Mouse (Mus musculus) MEL (cell line): Measurements from ENCODE around the gene Lce1f. TPM values are rescaled to one million over a fixed set of nuclear protein-coding genes. Genes with fewer than 3 reads are reported as not detected.

Experiments used
- DNase-seq: peaks from one replicate; pipeline ENCODE4 v3.0.0; 2011; ENCODE audit warnings: low read depth, low spot score
- H3K27ac ChIP-seq: 2 replicates; pipeline ENCODE4 v1.5.1; 2012; ENCODE audit warnings: low read depth, mild to moderate bottlenecking, control low read depth, low read length, moderate library complexity; ENCODE audit not compliant: control insufficient read depth
- H3K27me3 ChIP-seq, 2 experiments: fragments of 150-350 bp in 1 of 2; sonication (generic) in 1 of 2; 2 replicates each; pipeline ENCODE4 v1.6.1; 2012; ENCODE audit warnings: low read length in 2 of 2, mild to moderate bottlenecking in 2 of 2, improper control_type of control experiment in 1 of 2, moderate library complexity in 1 of 2; ENCODE audit not compliant: insufficient read depth in 2 of 2, control insufficient read depth in 1 of 2
- H3K36me3 ChIP-seq, 2 experiments: 2 replicates each; pipeline ENCODE4 v1.6.1; 2012 to 2014; ENCODE audit warnings: low read length in 2 of 2, improper control_type of control experiment in 1 of 2, inconsistent platforms in 1 of 2, mild to moderate bottlenecking in 1 of 2; ENCODE audit not compliant: insufficient read depth in 2 of 2, control insufficient read depth in 1 of 2
- H3K4me1 ChIP-seq, 2 experiments: fragments of 150-350 bp in 1 of 2; sonication (generic) in 1 of 2; 2 replicates each; pipeline ENCODE4 v1.6.1; 2012; ENCODE audit warnings: low read length in 2 of 2, improper control_type of control experiment in 1 of 2, mild to moderate bottlenecking in 1 of 2; ENCODE audit not compliant: insufficient read depth in 2 of 2, control insufficient read depth in 1 of 2
- H3K4me3 ChIP-seq, 2 experiments: fragments of 150-350 bp in 1 of 2; sonication (generic) in 1 of 2; 2 replicates each; pipeline ENCODE4 v1.5.1; 2012; ENCODE audit warnings: low read depth in 2 of 2, low read length in 2 of 2, mild to moderate bottlenecking in 2 of 2, moderate library complexity in 2 of 2, control low read depth in 1 of 2, improper control_type of control experiment in 1 of 2; ENCODE audit not compliant: control insufficient read depth in 1 of 2, insufficient read depth in 1 of 2
- H3K79me2 ChIP-seq: 2 replicates; pipeline ENCODE4 v1.6.1; 2012; ENCODE audit warnings: mild to moderate bottlenecking, low read length, moderate library complexity; ENCODE audit not compliant: control insufficient read depth, poor library complexity, insufficient read depth
- H3K9ac ChIP-seq: 2 replicates; pipeline ENCODE4 v1.6.1; 2012; ENCODE audit warnings: low read depth, mild to moderate bottlenecking, control low read depth, low read length, moderate library complexity; ENCODE audit not compliant: control insufficient read depth, poor library complexity, severe bottlenecking
- H3K9me3 ChIP-seq: fragments of 150-350 bp; sonication (generic); replicated peaks from 2 replicates; pipeline ENCODE4 v1.6.1; 2012; ENCODE audit warnings: mild to moderate bottlenecking, low read length, improper control_type of control experiment, moderate library complexity; ENCODE audit not compliant: insufficient read depth
- CHD2 ChIP-seq: IDR thresholded peaks from 2 replicates; pipeline ENCODE4 v1.6.1; 2011; ENCODE audit warnings: low read length, improper control_type of control experiment
- CTCF ChIP-seq, 3 experiments: IDR thresholded peaks in 2 of 3; conservative IDR thresholded peaks in 1 of 3; 2 replicates each; pipeline ENCODE4 v1.5.1; 2011 to 2012; ENCODE audit warnings: low read length in 3 of 3, low read depth in 2 of 3, mild to moderate bottlenecking in 2 of 3, improper control_type of control experiment in 1 of 3, inconsistent platforms in 1 of 3, mixed read lengths in 1 of 3, moderate library complexity in 1 of 3; ENCODE audit not compliant: control insufficient read depth in 1 of 3, insufficient read depth in 1 of 3, poor library complexity in 1 of 3, severe bottlenecking in 1 of 3
- ETS1 ChIP-seq: IDR thresholded peaks from 2 replicates; pipeline ENCODE4 v1.6.1; 2012; ENCODE audit warnings: low read depth, mild to moderate bottlenecking, inconsistent platforms, low read length, improper control_type of control experiment, moderate library complexity
- GABPA ChIP-seq: IDR thresholded peaks from 2 replicates; pipeline ENCODE4 v1.6.1; 2012; ENCODE audit warnings: low read depth, mild to moderate bottlenecking, inconsistent platforms, low read length, improper control_type of control experiment, moderate library complexity
- HCFC1 ChIP-seq: IDR thresholded peaks from 2 replicates; pipeline ENCODE4 v1.6.1; 2012; ENCODE audit warnings: low read depth, mild to moderate bottlenecking, inconsistent platforms, low read length, improper control_type of control experiment, moderate library complexity
- MAX ChIP-seq: IDR thresholded peaks from 2 replicates; pipeline ENCODE4 v1.6.1; 2011; ENCODE audit warnings: low read length, improper control_type of control experiment
- MAZ ChIP-seq: IDR thresholded peaks from 2 replicates; pipeline ENCODE4 v1.6.1; 2012; ENCODE audit warnings: low read depth, mild to moderate bottlenecking, inconsistent platforms, low read length, improper control_type of control experiment
- POLR2A ChIP-seq, 2 experiments: IDR thresholded peaks; 2 replicates each; pipeline ENCODE4 v1.6.1; 2011 to 2012; ENCODE audit warnings: low read length in 2 of 2, mild to moderate bottlenecking in 2 of 2, control low read depth in 1 of 2, improper control_type of control experiment in 1 of 2, low read depth in 1 of 2, moderate library complexity in 1 of 2; ENCODE audit not compliant: control insufficient read depth in 1 of 2, insufficient read depth in 1 of 2, poor library complexity in 1 of 2
- POLR2AphosphoS5 ChIP-seq: IDR thresholded peaks from 2 replicates; pipeline ENCODE4 v1.6.1; 2012; ENCODE audit warnings: low read depth, borderline replicate concordance, mild to moderate bottlenecking, inconsistent platforms, low read length, moderate library complexity, mixed read lengths
- RAD21 ChIP-seq: IDR thresholded peaks from 2 replicates; pipeline ENCODE4 v1.6.1; 2011; ENCODE audit warnings: mild to moderate bottlenecking, low read depth, low read length, improper control_type of control experiment
- TBP ChIP-seq: IDR thresholded peaks from 2 replicates; pipeline ENCODE4 v1.8.0; 2011; ENCODE audit warnings: low read depth, low read length, improper control_type of control experiment
- TCF12 ChIP-seq: IDR thresholded peaks from 2 replicates; pipeline ENCODE4 v1.6.1; 2014; ENCODE audit warnings: low read depth, mild to moderate bottlenecking, inconsistent platforms, low read length, improper control_type of control experiment, moderate library complexity
- UBTF ChIP-seq: IDR thresholded peaks from 2 replicates; pipeline ENCODE4 v1.6.1; 2012; ENCODE audit warnings: low read depth, mild to moderate bottlenecking, inconsistent platforms, low read length, improper control_type of control experiment, moderate library complexity, borderline replicate concordance; ENCODE audit not compliant: insufficient read depth
- USF2 ChIP-seq, 2 experiments: IDR thresholded peaks; 2 replicates each; pipeline ENCODE4 v1.6.1; 2011 to 2012; ENCODE audit warnings: improper control_type of control experiment in 2 of 2, low read length in 2 of 2, borderline replicate concordance in 1 of 2, inconsistent platforms in 1 of 2, low read depth in 1 of 2, mild to moderate bottlenecking in 1 of 2; ENCODE audit not compliant: insufficient read depth in 1 of 2
- ZMIZ1 ChIP-seq: IDR thresholded peaks from 2 replicates; pipeline ENCODE4 v1.6.1; 2012; ENCODE audit warnings: low read depth, mild to moderate bottlenecking, inconsistent platforms, low read length, improper control_type of control experiment, moderate library complexity
- ZNF384 ChIP-seq: IDR thresholded peaks from 2 replicates; pipeline ENCODE4 v1.6.1; 2012; ENCODE audit warnings: low read depth, mild to moderate bottlenecking, inconsistent platforms, low read length, improper control_type of control experiment
- polyA plus RNA-seq, 2 experiments: library from polyadenylated mRNA; stranded (reverse) in 1 of 2; unstranded in 1 of 2; fragments of >175 nt in 1 of 2; fragments of >200 nt in 1 of 2; gene quantifications; 2 replicates each; pipeline versions ENCODE4 v1.2.1 to v1.2.4; 2012; ENCODE audit warnings: low replicate concordance in 2 of 2, low read depth in 1 of 2; ENCODE audit not compliant: insufficient read length in 2 of 2, insufficient read depth in 1 of 2, missing spikeins in 1 of 2
- total RNA-seq: library from RNA; depleted of rRNA; stranded (reverse); fragments of 300-350 nt; gene quantifications from 2 replicates; pipeline ENCODE4 v1.2.3, GENCODE M21; 2012

The Lce1f gene
- total and polyA plus RNA-seq, 3 experiments, result not detected

DNA sequence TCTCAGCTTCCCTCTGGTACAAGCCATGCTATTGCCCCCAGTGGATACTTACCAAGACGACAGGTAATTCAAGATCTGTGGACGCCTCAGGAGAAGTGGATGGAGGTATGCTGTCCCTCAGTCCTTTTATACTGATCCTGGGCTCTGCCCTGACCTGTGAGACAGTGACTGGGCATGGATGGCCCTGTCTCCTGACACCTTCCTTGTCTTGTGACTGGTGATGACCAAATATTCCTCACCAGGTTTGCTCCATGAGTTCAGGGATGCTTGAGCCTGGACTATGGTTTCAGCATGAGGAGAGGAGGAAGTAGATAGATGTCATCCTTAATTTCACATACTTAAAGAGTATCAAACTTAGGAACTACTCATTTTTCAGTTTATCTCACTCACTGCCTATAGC is 33.0 kb downstream of the Lce1f start, which contains the start of gene Lce1d:
Gene Lce1d (minus strand): TSS at position 101 of the 400 bp plus-strand sequence.
- Histone ChIP-seq H3K4me3 (no peak within 1 kb of the TSS), H3K27me3 (no peaks in the 10 kb centered on the region), H3K9ac (no peak within 1 kb of the TSS), H3K79me2 (no peaks in the 10 kb centered on the region), H3K36me3 (no peaks in the 10 kb centered on the region), H3K9me3 (no peaks in the 10 kb centered on the region), H3K27ac (no peak within 1 kb of the TSS), H3K4me1 (no peaks in the 10 kb centered on the region)
- no peak for TF ChIP-seq POLR2A (IDR thresholded peaks at IDR 0.05; ENCODE audit: control insufficient read depth in 1 of 2, insufficient read depth in 1 of 2, low read depth in 1 of 2, low read length in 2 of 2, poor library complexity in 1 of 2)
- DNase-seq, result no peak

DNA sequence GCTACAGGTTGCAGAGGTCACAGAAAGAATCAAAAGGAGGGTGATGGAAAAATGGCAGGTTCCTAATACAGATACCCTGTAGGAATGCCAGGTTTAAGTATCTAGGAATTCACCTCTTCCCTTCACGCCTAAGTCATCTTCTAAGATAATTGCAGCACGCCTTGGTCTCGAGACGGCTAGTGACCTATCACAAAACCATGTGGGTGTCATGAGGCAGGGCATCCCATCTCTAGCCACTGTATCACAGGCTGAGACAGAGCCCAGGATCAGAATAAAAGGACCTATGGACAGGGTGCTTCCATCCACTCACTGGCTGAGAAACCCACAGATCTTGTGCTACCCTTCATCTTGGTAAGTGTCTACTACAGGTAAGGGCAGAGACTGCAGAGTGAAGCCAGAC is 41.2 kb downstream of the Lce1f start, which contains the start of gene Lce1c:
Gene Lce1c (plus strand): TSS at position 301 of the 400 bp plus-strand sequence.
- DNase-seq, result no peak
- Histone ChIP-seq H3K36me3 (no peaks in the 10 kb centered on the region), H3K9me3 (no peaks in the 10 kb centered on the region), H3K9ac (no peak within 1 kb of the TSS), H3K27ac (no peak within 1 kb of the TSS), H3K27me3 (no peaks in the 10 kb centered on the region)
- TF ChIP-seq USF2 (IDR thresholded peaks at IDR 0.05; ENCODE audit: borderline replicate concordance in 1 of 2, insufficient read depth in 1 of 2, low read depth in 1 of 2, low read length in 2 of 2) (no peak), TBP (no peak), UBTF (no peak), CTCF (IDR thresholded peaks at IDR 0.05 in 2 of 3, conservative IDR thresholded peaks at IDR 0.05 in 1 of 3; ENCODE audit: control insufficient read depth in 1 of 3, insufficient read depth in 1 of 3, low read depth in 2 of 3, low read length in 3 of 3, poor library complexity in 1 of 3, severe bottlenecking in 1 of 3) (no peak), ZNF384 (no peak), POLR2AphosphoS5 (no peak), TCF12 (no peak), RAD21 (no peak), GABPA (no peak), ETS1 (no peak), MAZ (no peak), CHD2 (no peak), HCFC1 (no peak), MAX (no peak), ZMIZ1 (no peak)
- TF ChIP-seq, all 39 proteins: peak for 0
- Histone ChIP-seq H3K4me3 (no peak within 1 kb of the TSS), H3K4me1 (no peaks in the 10 kb centered on the region), H3K79me2 (no peaks in the 10 kb centered on the region)
